Mouse (Mus musculus): ENCODE results near the gene Gm20425.

GRCm38 (mm10) chr9:103180807-103181565 is 49.1 kb downstream of the Gm20425 start:
- TF ChIP-seq POLR2A (IDR thresholded peaks at IDR 0.05; ENCODE audit: borderline replicate concordance, extremely low read depth, low read depth, low read length) (peak; percentile 50; the same call in 1 of the 2 replicates), CTCF (IDR thresholded peaks at IDR 0.05; ENCODE audit: insufficient read depth, low read length) (no peak)
